Mouse (Mus musculus): ENCODE results near the gene Phf5a. TPM values are rescaled to one million over a fixed set of nuclear protein-coding genes. Genes with fewer than 3 reads are reported as not detected.

Gene Phf5a
- polyA plus RNA-seq, 1 experiment from 2014 or later: 63.0 TPM

DNA sequence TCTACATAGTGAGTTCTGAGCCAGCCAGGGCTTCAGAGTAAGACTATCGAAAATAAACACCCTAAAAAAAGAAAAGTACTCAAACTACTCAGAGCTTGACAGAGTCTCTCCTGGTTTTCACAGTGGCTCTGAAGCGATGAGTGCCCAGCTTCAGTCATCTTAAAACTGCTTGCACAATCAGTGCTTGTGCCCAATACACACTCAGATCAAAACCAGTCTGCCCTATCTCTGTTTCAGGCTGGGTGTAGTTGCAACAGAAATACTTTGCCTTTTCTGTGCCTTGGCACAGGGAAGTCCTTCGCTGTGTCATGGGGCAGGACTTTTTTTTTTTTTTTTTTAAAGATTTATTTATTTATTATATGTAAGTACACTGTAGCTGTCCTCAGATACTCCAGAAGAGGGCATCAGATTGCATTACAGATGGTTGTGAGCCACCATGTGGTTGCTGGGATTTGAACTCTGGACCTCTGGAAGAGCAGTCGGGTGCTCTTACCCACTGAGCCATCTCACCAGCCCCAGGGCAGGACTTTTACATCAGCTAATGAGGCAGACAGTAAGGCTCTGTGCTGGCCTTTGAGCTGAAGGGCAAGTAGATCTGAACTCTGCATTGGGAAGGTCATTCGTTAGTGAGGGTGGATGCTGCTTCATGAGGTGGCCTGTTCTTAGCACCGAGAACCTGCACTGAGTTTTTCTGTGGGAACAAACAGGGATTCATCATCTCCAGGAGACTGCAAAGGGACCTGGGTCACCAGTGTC lies 15.3 kb upstream of the Phf5a start:
- H3K27me3 ChIP-seq (ENCODE audit: insufficient read depth, low read length): no peaks in the 10 kb centered on the region
- no peak overlapping the region for H3K27ac ChIP-seq (ENCODE audit: low read depth)
- no peak for ATAC-seq
- no peak for DNase-seq
- WGBS (ENCODE audit: insufficient replicate concordance): 80% methylated on average over 6 of the region's 6 CpGs
- H3K36me3 ChIP-seq (replicated peaks; ENCODE audit: insufficient read depth, low read length): peaks cover 42% of the 10 kb centered on the region
- TF ChIP-seq CTCF (IDR thresholded peaks at IDR 0.05; ENCODE audit: low read depth): no peak
- TF ChIP-seq EP300 (IDR thresholded peaks at IDR 0.05; ENCODE audit: low read depth): no peak
- no peak overlapping the region for H3K4me2 ChIP-seq (ENCODE audit: low read depth, low read length)
- H3K4me3 ChIP-seq (ENCODE audit: low read depth, low read length): no peak overlapping the region
- no peaks in the 10 kb centered on the region for H3K9me3 ChIP-seq (ENCODE audit: low read length)
- H3K4me1 ChIP-seq (ENCODE audit: insufficient read depth): peaks cover 27% of the 10 kb centered on the region
- H3K9ac ChIP-seq (replicated peaks): no peak overlapping the region

DNA sequence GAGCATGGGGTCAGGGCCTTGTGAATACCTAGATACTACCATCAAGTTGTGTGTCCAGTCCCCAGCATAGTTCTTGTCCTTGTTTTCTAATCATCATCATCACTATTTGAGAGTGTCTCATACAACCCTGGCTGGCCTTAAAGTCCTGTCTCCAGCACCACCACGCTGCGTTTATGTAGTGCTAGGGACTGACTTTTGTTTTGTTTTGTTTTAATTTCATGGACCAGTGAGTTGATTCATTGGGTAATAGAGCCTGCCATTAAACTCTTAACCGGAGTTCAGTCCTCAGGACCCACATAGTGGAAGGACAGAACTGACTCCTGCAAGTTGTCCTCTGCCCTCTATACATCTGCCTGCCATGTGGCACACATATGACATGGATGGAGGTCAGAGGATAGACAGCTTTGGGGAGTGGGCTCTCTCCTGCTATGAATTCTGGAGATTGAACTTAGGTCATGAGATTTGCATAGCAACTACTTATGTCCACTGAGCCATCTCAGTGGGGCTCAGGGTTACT lies 13.8 kb upstream of the Phf5a start:
- TF ChIP-seq EP300 (IDR thresholded peaks at IDR 0.05; ENCODE audit: low read depth) (no peak), CTCF (IDR thresholded peaks at IDR 0.05; ENCODE audit: low read depth) (no peak)
- WGBS (ENCODE audit: insufficient replicate concordance): 92% methylated on average over 3 of the region's 3 CpGs
- DNase-seq (no peak), ATAC-seq (no peak)
- Histone ChIP-seq H3K27me3 (ENCODE audit: insufficient read depth, low read length) (no peaks in the 10 kb centered on the region), H3K4me2 (ENCODE audit: low read depth, low read length) (no peak overlapping the region), H3K9ac (replicated peaks) (no peak overlapping the region), H3K4me1 (ENCODE audit: insufficient read depth) (peaks cover 23% of the 10 kb centered on the region), H3K27ac (ENCODE audit: low read depth) (no peak overlapping the region), H3K9me3 (ENCODE audit: low read length) (no peaks in the 10 kb centered on the region), H3K36me3 (replicated peaks; ENCODE audit: insufficient read depth, low read length) (peaks cover 28% of the 10 kb centered on the region; the same call in 1 of the 2 replicates), H3K4me3 (ENCODE audit: low read depth, low read length) (no peak overlapping the region)

DNA sequence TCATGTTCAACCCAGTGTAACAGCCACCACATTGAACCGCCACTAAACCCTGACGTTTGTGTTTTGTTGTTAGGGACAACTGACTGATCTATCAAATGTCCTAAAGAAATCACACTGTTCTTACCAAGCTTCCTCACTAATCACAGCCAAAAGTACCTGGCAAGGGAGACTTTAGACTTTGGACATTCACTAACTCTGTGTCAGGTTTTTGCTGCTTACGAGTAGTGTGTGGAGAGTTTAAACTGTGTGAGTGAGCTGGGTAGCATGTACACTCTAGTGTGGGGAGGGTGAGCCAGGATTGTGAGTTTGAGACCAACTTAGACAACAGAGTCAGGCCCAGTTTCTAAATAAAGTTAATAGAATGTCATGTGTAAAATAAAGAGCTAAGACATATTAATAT lies 10.6 kb upstream of the Phf5a start:
- H3K4me1 ChIP-seq (ENCODE audit: insufficient read depth): peaks cover 38% of the 10 kb centered on the region
- 63% methylated on average over 3 of the region's 3 CpGs for WGBS (ENCODE audit: insufficient replicate concordance)
- H3K4me2 ChIP-seq (ENCODE audit: low read depth, low read length): peak overlapping the region; percentile 2; the same call in 1 of the 2 replicates
- H3K36me3 ChIP-seq (replicated peaks; ENCODE audit: insufficient read depth, low read length): peaks cover 4% of the 10 kb centered on the region; the same call in 1 of the 2 replicates
- H3K27me3 ChIP-seq (ENCODE audit: insufficient read depth, low read length): no peaks in the 10 kb centered on the region
- no peak overlapping the region for H3K4me3 ChIP-seq (ENCODE audit: low read depth, low read length)
- DNase-seq (no peak), ATAC-seq (peak; percentile 85)
- H3K9me3 ChIP-seq (ENCODE audit: low read length): no peaks in the 10 kb centered on the region
- H3K9ac ChIP-seq (replicated peaks): 0 out of 2 replicates have a peak overlapping the region, but pooled peaks have one; percentile 21
- TF ChIP-seq EP300 (IDR thresholded peaks at IDR 0.05; ENCODE audit: low read depth) (no peak), CTCF (IDR thresholded peaks at IDR 0.05; ENCODE audit: low read depth) (no peak)
- peak overlapping the region; percentile 80 for H3K27ac ChIP-seq (ENCODE audit: low read depth)

DNA sequence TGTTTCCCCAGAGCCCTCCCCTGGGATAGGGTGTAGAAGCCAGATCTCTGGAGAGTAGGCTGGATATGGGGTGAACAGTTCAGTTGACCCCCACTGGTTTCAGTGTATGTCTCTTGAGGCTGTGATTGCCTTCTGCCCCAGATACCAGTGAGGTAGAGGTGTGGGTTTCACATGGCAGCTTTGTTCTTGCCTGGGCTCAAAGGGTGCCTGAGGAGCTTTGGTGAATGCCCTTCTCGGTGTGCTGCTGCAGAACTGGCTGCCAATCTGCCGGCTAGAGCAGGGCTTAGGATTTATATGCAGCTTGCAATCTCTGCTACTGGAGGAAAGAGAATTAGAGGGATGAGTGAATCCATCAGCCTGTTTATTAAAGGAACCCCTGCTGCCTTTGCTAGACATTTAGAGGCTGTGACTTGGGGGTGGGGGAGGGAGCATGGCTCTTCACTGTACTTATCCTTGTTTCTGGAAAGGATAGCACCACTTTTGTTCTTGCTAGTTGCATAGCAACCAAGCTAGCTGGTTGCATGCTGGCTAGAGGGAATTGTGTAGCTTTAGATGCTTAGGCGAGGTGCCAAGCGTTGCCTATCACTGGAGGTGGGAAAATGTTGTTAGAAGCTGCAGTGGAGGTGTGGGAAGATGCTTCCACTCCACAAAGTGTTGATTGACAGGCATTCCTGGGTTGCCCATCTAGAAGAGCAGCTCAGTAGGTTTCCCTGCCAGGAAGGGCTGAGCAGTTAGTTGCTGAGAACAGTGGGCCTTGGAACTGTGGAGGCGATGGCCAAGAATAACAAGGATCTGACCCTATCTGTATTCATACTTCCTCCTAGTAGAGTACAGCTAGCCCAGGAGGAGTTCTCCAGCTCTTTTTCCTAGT lies 8.1 kb upstream of the Phf5a start:
- Histone ChIP-seq H3K27me3 (ENCODE audit: insufficient read depth, low read length) (no peaks in the 10 kb centered on the region), H3K4me1 (ENCODE audit: insufficient read depth) (peaks cover 34% of the 10 kb centered on the region), H3K4me3 (ENCODE audit: low read depth, low read length) (no peak overlapping the region), H3K9ac (replicated peaks) (no peak overlapping the region), H3K4me2 (ENCODE audit: low read depth, low read length) (peak overlapping the region; percentile 13; the same call in 1 of the 2 replicates), H3K9me3 (ENCODE audit: low read length) (no peaks in the 10 kb centered on the region), H3K36me3 (replicated peaks; ENCODE audit: insufficient read depth, low read length) (no peaks in the 10 kb centered on the region), H3K27ac (ENCODE audit: low read depth) (no peak overlapping the region)
- no peak for ATAC-seq
- 75% methylated on average over 5 of the region's 5 CpGs for WGBS (ENCODE audit: insufficient replicate concordance)
- no peak for DNase-seq
- TF ChIP-seq EP300 (IDR thresholded peaks at IDR 0.05; ENCODE audit: low read depth) (no peak), CTCF (IDR thresholded peaks at IDR 0.05; ENCODE audit: low read depth) (no peak)

DNA sequence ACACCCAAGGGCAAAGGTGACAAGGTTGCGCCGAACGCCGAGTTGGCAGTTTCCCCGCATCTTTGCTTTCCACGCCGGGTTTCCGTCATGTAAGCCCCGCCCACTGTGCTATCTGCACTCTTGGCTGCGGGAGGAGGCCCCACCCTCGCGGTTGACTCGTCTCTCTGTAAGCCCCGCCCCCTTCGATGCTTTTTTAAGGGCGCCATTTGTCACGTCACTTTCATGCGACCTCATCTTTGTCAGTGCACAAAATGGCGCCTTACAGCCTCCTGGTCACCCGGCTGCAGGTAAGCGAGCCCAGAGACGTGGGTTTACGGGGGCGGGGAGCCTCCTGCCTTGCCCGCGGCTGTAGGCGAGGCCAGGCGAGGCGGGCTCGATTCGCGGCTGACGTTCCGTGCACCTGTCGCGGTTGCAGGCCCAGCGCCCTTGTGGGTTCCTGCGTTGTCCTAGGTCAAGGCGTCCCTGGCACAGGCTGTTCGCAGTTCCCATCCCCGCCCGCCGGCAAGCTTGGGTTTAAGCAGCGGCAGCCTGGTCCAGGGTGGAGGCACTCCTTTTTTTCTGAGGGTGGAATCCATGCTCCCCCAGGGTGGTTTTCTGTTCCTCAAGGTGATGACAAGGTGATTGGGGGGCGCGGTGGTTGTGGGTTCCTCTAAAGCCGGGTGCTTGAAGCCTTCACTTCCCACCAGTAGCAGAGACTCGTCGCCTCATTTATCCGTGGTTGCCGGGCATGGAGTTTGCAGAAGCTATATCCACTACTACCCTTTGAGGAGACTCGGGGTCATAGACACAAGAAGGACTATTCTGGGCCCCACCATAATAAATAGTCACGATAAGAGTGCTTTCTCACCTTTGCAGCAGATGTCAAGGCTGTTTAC lies 788 bp upstream of the Phf5a start, which contains the start of gene Aco2:
TSS of gene Aco2 (plus strand) at position 48 of the 875 bp plus-strand sequence.
- ATAC-seq: peak; percentile 90
- TF ChIP-seq EP300 (IDR thresholded peaks at IDR 0.05; ENCODE audit: low read depth) (0 out of 2 replicates have a peak, but pooled peaks have one; percentile 41), CTCF (IDR thresholded peaks at IDR 0.05; ENCODE audit: low read depth) (no peak)
- H3K9ac ChIP-seq (replicated peaks): peak within 1 kb of the TSS; percentile 86
- H3K27me3 ChIP-seq (ENCODE audit: insufficient read depth, low read length): no peaks in the 10 kb centered on the region
- peak within 1 kb of the TSS; percentile 90 for H3K4me2 ChIP-seq (ENCODE audit: low read depth, low read length)
- WGBS (ENCODE audit: insufficient replicate concordance): under 1% methylated on average over 53 of the region's 53 CpGs
- peak within 1 kb of the TSS; percentile 95 for H3K4me3 ChIP-seq (ENCODE audit: low read depth, low read length)
- peak within 1 kb of the TSS; percentile 99 for H3K27ac ChIP-seq (ENCODE audit: low read depth)
- H3K4me1 ChIP-seq (ENCODE audit: insufficient read depth): peaks cover 17% of the 10 kb centered on the region
- peak; percentile 99 for DNase-seq
- peaks cover 32% of the 10 kb centered on the region for H3K36me3 ChIP-seq (replicated peaks; ENCODE audit: insufficient read depth, low read length)
- H3K9me3 ChIP-seq (ENCODE audit: low read length): no peaks in the 10 kb centered on the region

All from liver, postnatal 0 days (tissue).